Mouse (Mus musculus): ENCODE measurements around the gene Cpd. TPM values are rescaled to one million over a fixed set of nuclear protein-coding genes. Genes with fewer than 3 reads are reported as not detected.

Gene Cpd
- polyA plus RNA-seq, 1 experiment from 2014 or later: 7.0 TPM

DNA sequence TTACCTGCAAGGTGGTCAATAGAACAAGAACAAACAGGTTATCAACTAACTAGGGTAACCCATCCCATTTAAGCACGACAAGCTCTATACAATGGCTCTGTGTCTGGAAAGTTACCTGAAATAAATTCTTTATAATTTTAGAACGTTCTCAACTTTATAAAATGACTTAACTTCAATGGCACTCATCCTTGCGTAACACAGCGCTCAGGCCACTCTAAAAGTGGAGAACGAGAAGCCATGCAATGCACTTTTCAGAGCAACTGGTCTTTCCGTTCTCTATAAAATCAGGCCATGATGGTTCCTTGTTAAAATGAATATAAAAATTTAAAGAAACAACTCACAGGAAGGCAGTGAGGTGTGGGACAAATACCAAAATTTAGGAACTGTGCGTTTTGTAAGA, 104.3 kb downstream of the Cpd start:
- no peak overlapping the region for H3K4me3 ChIP-seq (replicated peaks; ENCODE audit: low read length)
- H3K4me1 ChIP-seq (replicated peaks; ENCODE audit: control insufficient read depth, insufficient read depth, low read length): peaks cover 4% of the 10 kb centered on the region; the same call in 1 of the 2 replicates
- no peak overlapping the region for H3K9ac ChIP-seq (replicated peaks; ENCODE audit: low read depth, low read length)
- no peak overlapping the region for H3K4me2 ChIP-seq (ENCODE audit: low read length)
- no peak for ATAC-seq
- no peaks in the 10 kb centered on the region for H3K27me3 ChIP-seq (replicated peaks; ENCODE audit: control insufficient read depth, insufficient read depth, low read length)
- H3K27ac ChIP-seq (ENCODE audit: low read length): no peak overlapping the region
- no peaks in the 10 kb centered on the region for H3K9me3 ChIP-seq (ENCODE audit: control insufficient read depth, low read length)
- peaks cover 9% of the 10 kb centered on the region for H3K36me3 ChIP-seq (ENCODE audit: control insufficient read depth, insufficient read depth)
- WGBS: 98% methylated on average over 7 of the region's 7 CpGs

GRCm38 (mm10) chr11:76739125-76739524, 107.7 kb downstream of the Cpd start:
- Histone ChIP-seq H3K4me2 (ENCODE audit: low read length) (no peak overlapping the region), H3K9ac (replicated peaks; ENCODE audit: low read depth, low read length) (no peak overlapping the region), H3K4me1 (replicated peaks; ENCODE audit: control insufficient read depth, insufficient read depth, low read length) (no peaks in the 10 kb centered on the region), H3K9me3 (ENCODE audit: control insufficient read depth, low read length) (no peaks in the 10 kb centered on the region), H3K4me3 (replicated peaks; ENCODE audit: low read length) (no peak overlapping the region), H3K27me3 (replicated peaks; ENCODE audit: control insufficient read depth, insufficient read depth, low read length) (no peaks in the 10 kb centered on the region), H3K36me3 (ENCODE audit: control insufficient read depth, insufficient read depth) (peaks cover 2% of the 10 kb centered on the region; the same call in 1 of the 2 replicates), H3K27ac (ENCODE audit: low read length) (no peak overlapping the region)
- ATAC-seq: no peak
- 75% methylated on average over 6 of the region's 6 CpGs for WGBS

GRCm38 (mm10) chr11:76735753-76736324, 111.0 kb downstream of the Cpd start:
- peaks cover 11% of the 10 kb centered on the region for H3K36me3 ChIP-seq (ENCODE audit: control insufficient read depth, insufficient read depth)
- WGBS: 76% methylated on average over 4 of the region's 4 CpGs
- no peak overlapping the region for H3K9ac ChIP-seq (replicated peaks; ENCODE audit: low read depth, low read length)

GRCm38 (mm10) chr11:76734560-76734959, 112.3 kb downstream of the Cpd start:
- peaks cover 16% of the 10 kb centered on the region for H3K36me3 ChIP-seq (ENCODE audit: control insufficient read depth, insufficient read depth)
- H3K9me3 ChIP-seq (ENCODE audit: control insufficient read depth, low read length): no peaks in the 10 kb centered on the region
- 67% methylated on average over 3 of the region's 3 CpGs for WGBS
- H3K27me3 ChIP-seq (replicated peaks; ENCODE audit: control insufficient read depth, insufficient read depth, low read length): no peaks in the 10 kb centered on the region
- H3K4me1 ChIP-seq (replicated peaks; ENCODE audit: control insufficient read depth, insufficient read depth, low read length): no peaks in the 10 kb centered on the region
- ATAC-seq: no peak
- no peak overlapping the region for H3K27ac ChIP-seq (ENCODE audit: low read length)
- H3K4me2 ChIP-seq (ENCODE audit: low read length): no peak overlapping the region
- no peak overlapping the region for H3K9ac ChIP-seq (replicated peaks; ENCODE audit: low read depth, low read length)
- H3K4me3 ChIP-seq (replicated peaks; ENCODE audit: low read length): no peak overlapping the region

More at GRCm38 (mm10) chr11:76735753-76736324, 111.0 kb downstream of the Cpd start:
- H3K4me2 ChIP-seq (ENCODE audit: low read length): no peak overlapping the region
- H3K4me3 ChIP-seq (replicated peaks; ENCODE audit: low read length): no peak overlapping the region
- no peaks in the 10 kb centered on the region for H3K9me3 ChIP-seq (ENCODE audit: control insufficient read depth, low read length)
- no peak for ATAC-seq
- H3K4me1 ChIP-seq (replicated peaks; ENCODE audit: control insufficient read depth, insufficient read depth, low read length): no peaks in the 10 kb centered on the region
- no peak overlapping the region for H3K27ac ChIP-seq (ENCODE audit: low read length)
- no peaks in the 10 kb centered on the region for H3K27me3 ChIP-seq (replicated peaks; ENCODE audit: control insufficient read depth, insufficient read depth, low read length)

DNA sequence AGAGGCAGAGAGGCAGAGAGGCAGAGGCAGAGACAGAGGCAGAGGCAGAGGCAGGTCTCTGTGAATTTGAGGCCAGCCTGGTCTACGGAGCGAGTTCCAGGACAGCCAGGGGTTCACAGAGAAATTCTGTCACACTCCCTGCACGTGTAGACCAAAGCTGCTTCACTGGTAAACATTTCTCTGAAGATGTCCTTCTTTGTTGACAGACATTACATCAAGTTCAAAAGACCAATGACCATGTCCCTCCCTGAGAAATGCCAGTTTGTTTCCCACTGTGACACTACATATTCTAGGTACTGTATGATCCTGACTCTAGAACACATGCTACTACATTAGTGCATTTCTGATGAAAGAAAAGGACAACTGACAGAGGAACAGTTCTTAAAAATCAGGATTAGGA, 116.2 kb downstream of the Cpd start:
- no peak for ATAC-seq

More for the DNA sequence above, 116.2 kb downstream of the Cpd start:
- H3K9ac ChIP-seq (replicated peaks; ENCODE audit: low read depth, low read length): no peak overlapping the region
- no peaks in the 10 kb centered on the region for H3K27me3 ChIP-seq (replicated peaks; ENCODE audit: control insufficient read depth, insufficient read depth, low read length)
- WGBS: 95% methylated on average over 3 of the region's 3 CpGs
- no peaks in the 10 kb centered on the region for H3K4me1 ChIP-seq (replicated peaks; ENCODE audit: control insufficient read depth, insufficient read depth, low read length)
- no peak overlapping the region for H3K4me2 ChIP-seq (ENCODE audit: low read length)
- no peak overlapping the region for H3K4me3 ChIP-seq (replicated peaks; ENCODE audit: low read length)
- no peak overlapping the region for H3K27ac ChIP-seq (ENCODE audit: low read length)
- peaks cover 20% of the 10 kb centered on the region for H3K36me3 ChIP-seq (ENCODE audit: control insufficient read depth, insufficient read depth)
- H3K9me3 ChIP-seq (ENCODE audit: control insufficient read depth, low read length): no peaks in the 10 kb centered on the region

Other genes with a start within 250 kb of the Cpd start
- 117 and 121 TPM in 2 replicates for gene Abr, start 224.7 kb downstream of the Cpd start, polyA plus RNA-seq (2015; fragmentation: Nextera tagmentation; extraction: Ambion mirVana)
- 0.27 and 1.3 TPM in 2 replicates for gene Bhlha9, start 174.5 kb downstream of the Cpd start, polyA plus RNA-seq (2015; fragmentation: Nextera tagmentation; extraction: Ambion mirVana)
- gene Trarg1, start 167.2 kb downstream of the Cpd start, polyA plus RNA-seq (2015; fragmentation: Nextera tagmentation; extraction: Ambion mirVana): 0.24 and 0.27 TPM in 2 replicates
- 29.4 and 35.4 TPM in 2 replicates for gene Gosr1, start 83.4 kb downstream of the Cpd start, polyA plus RNA-seq (2015; fragmentation: Nextera tagmentation; extraction: Ambion mirVana)
- not detected in 2 replicates for gene Tmigd1, start 55.1 kb upstream of the Cpd start, polyA plus RNA-seq (2015; fragmentation: Nextera tagmentation; extraction: Ambion mirVana)
- gene Blmh, start 77.8 kb upstream of the Cpd start, polyA plus RNA-seq (2015; fragmentation: Nextera tagmentation; extraction: Ambion mirVana): 128 and 136 TPM in 2 replicates
- gene Slc6a4, start 151.6 kb upstream of the Cpd start, polyA plus RNA-seq (2015; fragmentation: Nextera tagmentation; extraction: Ambion mirVana): 0.27 and 0.72 TPM in 2 replicates
- gene Nsrp1, start 231.4 kb upstream of the Cpd start, polyA plus RNA-seq (2015; fragmentation: Nextera tagmentation; extraction: Ambion mirVana): 50.2 and 50.9 TPM in 2 replicates

All from forebrain, embryonic 16.5 days (tissue).